Mouse (Mus musculus) CH12.LX (cell line): ENCODE data around the gene Gtpbp2.

ENCODE experiments used
- BHLHE40 ChIP-seq: IDR thresholded peaks from 2 replicates; pipeline ENCODE4 v1.6.1; 2011; ENCODE audit warnings: mild to moderate bottlenecking, low read depth, low read length, improper control_type of control experiment
- CHD1 ChIP-seq: IDR thresholded peaks from 2 replicates; pipeline ENCODE4 v1.6.1; 2012; ENCODE audit warnings: low read depth, low read length, improper control_type of control experiment, inconsistent platforms
- CTCF ChIP-seq, 2 experiments: IDR thresholded peaks in 1 of 2; conservative IDR thresholded peaks in 1 of 2; 2 replicates each; pipeline ENCODE4 v1.5.1; 2011 to 2012; ENCODE audit warnings: low read depth in 2 of 2, low read length in 2 of 2, improper control_type of control experiment in 1 of 2, inconsistent platforms in 1 of 2, mild to moderate bottlenecking in 1 of 2, moderate library complexity in 1 of 2
- ELF1 ChIP-seq: IDR thresholded peaks from 2 replicates; pipeline ENCODE4 v1.6.1; 2014; ENCODE audit warnings: low read depth, mild to moderate bottlenecking, inconsistent platforms, low read length, improper control_type of control experiment
- MAFK ChIP-seq: IDR thresholded peaks from 2 replicates; pipeline ENCODE4 v1.6.1; 2011; ENCODE audit warnings: low read length, improper control_type of control experiment; ENCODE audit not compliant: insufficient replicate concordance
- MYC ChIP-seq: IDR thresholded peaks from 2 replicates; pipeline ENCODE4 v1.6.1; 2011; ENCODE audit warnings: low read depth, mild to moderate bottlenecking, improper control_type of control experiment, low read length
- USF1 ChIP-seq: IDR thresholded peaks from 2 replicates; pipeline ENCODE4 v1.6.1; 2014; ENCODE audit warnings: low read depth, mild to moderate bottlenecking, inconsistent platforms, low read length, improper control_type of control experiment
- ZMIZ1 ChIP-seq: IDR thresholded peaks from 2 replicates; pipeline ENCODE4 v1.6.1; 2012; ENCODE audit warnings: low read depth, mild to moderate bottlenecking, inconsistent platforms, low read length, improper control_type of control experiment

- TF ChIP-seq CTCF (conservative IDR thresholded peaks at IDR 0.05 in 1 of 2, IDR thresholded peaks at IDR 0.05 in 1 of 2; ENCODE audit: low read depth in 2 of 2, low read length in 2 of 2), result no peak
- TF ChIP-seq CHD1, result no peak
- no peak for TF ChIP-seq BHLHE40
- TF ChIP-seq MYC, result no peak
- TF ChIP-seq USF1, result no peak
- no peak for TF ChIP-seq ELF1
- TF ChIP-seq MAFK, result no peak
- no peak for TF ChIP-seq ZMIZ1
These were observed 37.5 kb upstream of the Gtpbp2 start for GRCm38 (mm10) chr17:46123285-46123684.
